20 mouse cellular contexts compared by ENCODE assay signal in the genomic region with DNA sequence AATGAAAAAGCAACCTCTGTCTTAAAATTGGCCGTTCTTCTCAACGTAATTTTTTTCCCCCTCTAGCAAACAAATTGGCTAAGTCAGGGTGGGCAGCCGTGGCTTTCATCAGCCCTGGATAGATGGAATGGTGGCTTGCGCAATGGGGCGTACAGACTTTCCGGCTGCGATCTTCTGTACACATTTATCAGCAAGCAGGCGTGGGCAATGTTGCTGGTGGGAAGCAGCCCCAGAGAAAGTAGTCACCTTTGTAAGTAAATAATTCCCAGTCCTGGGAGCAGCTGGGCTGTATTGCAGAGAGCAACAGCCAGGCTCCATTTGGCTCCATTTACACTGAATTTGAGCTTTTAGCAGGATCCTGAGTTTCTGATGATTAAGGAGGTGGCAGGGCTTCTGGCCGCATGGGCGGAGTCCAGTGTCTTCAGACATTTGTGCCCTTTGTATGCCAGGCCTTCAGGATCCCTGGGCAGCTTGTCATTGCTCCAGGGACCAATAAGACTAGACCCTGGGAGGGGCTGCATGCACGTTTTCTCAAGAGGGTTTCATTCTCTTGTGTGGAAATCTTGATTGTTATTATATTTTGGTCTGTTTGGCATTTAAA.
DNase-seq lines count a peak whose midpoint lies in the region; ATAC-seq and TF ChIP-seq lines count a peak whose summit lies in the region.
"Had no signal": no experiment of that assay in that cellular context is flagged by ENCODE, and none has a peak within 500 bp of the region (broad histone marks: within the 10 kb centered on the region; RNA-seq: fewer than 3 reads in every experiment).

No protein-coding gene starts in this region.

- H3K9me3 ChIP-seq in hindbrain, embryonic 14.5 days (ENCODE audit: control insufficient read depth, low read length) = no peaks in the 10 kb centered on the region
- H3K9me3 ChIP-seq in hindbrain, postnatal 0 days (ENCODE audit: low read length) = no peaks in the 10 kb centered on the region
- H3K9me3 ChIP-seq: forebrain, embryonic 15.5 days; heart, embryonic 13.5 days; intestine, embryonic 15.5 days; midbrain, embryonic 15.5 days had no signal

- no peaks in the 10 kb centered on the region for H3K27me3 ChIP-seq in hindbrain, embryonic 14.5 days (ENCODE audit: control insufficient read depth, insufficient read depth, low read length)
- no peaks in the 10 kb centered on the region for H3K27me3 ChIP-seq in hindbrain, postnatal 0 days (ENCODE audit: insufficient read depth, low read length)
- H3K27me3 ChIP-seq: forebrain, embryonic 15.5 days; heart, embryonic 13.5 days; intestine, embryonic 15.5 days; midbrain, embryonic 15.5 days had no signal

- 0 out of 2 replicates have a peak overlapping the region, but pooled peaks have one; percentile 14 for H3K27ac ChIP-seq in hindbrain, embryonic 14.5 days
- no peak overlapping the region for H3K27ac ChIP-seq in hindbrain, postnatal 0 days
- H3K27ac ChIP-seq: forebrain, embryonic 15.5 days; heart, embryonic 13.5 days; intestine, embryonic 15.5 days; kidney, postnatal 0 days; left cerebral cortex, adult 2 months; midbrain, embryonic 15.5 days had no signal

- H3K9ac ChIP-seq in hindbrain, embryonic 14.5 days = no peak overlapping the region
- no peak overlapping the region for H3K9ac ChIP-seq in hindbrain, postnatal 0 days (replicated peaks; ENCODE audit: low read length)
- H3K9ac ChIP-seq: forebrain, embryonic 15.5 days; heart, embryonic 13.5 days; intestine, embryonic 15.5 days; midbrain, embryonic 15.5 days had no signal

- DNase-seq in hindbrain, embryonic 14.5 days (ENCODE audit: low spot score) = no peak
- DNase-seq in hindbrain, postnatal 0 days (ENCODE audit: low spot score) = no peak
- DNase-seq in ovary, postnatal 36 days (ENCODE audit: low spot score) = peak; percentile 5
- no peak for DNase-seq in ovary, postnatal 10 days (ENCODE audit: low spot score)
- peak; percentile 7 for DNase-seq in lung, postnatal 10 days
- no peak for DNase-seq in gastrocnemius, postnatal 10 days
- DNase-seq in spleen, adult 12 weeks (ENCODE audit: low spot score) = no peak
- DNase-seq: adrenal gland, adult 8-10 months; cerebellum, adult 11-12 months; cerebellum, postnatal 36 days; heart, adult 11 months; heart, postnatal 36 days; thymus, adult 2 months had no signal

- H3K4me3 ChIP-seq in hindbrain, embryonic 14.5 days (replicated peaks; ENCODE audit: low read length) = no peak overlapping the region
- no peak overlapping the region for H3K4me3 ChIP-seq in hindbrain, postnatal 0 days (ENCODE audit: low read length)
- H3K4me3 ChIP-seq: forebrain, embryonic 15.5 days; heart, embryonic 13.5 days; intestine, embryonic 15.5 days; left cerebral cortex, adult 2 months; midbrain, embryonic 15.5 days had no signal

- H3K36me3 ChIP-seq in hindbrain, embryonic 14.5 days (replicated peaks; ENCODE audit: control insufficient read depth, insufficient read depth) = no peaks in the 10 kb centered on the region
- H3K36me3 ChIP-seq in hindbrain, postnatal 0 days (ENCODE audit: insufficient read depth, low read length) = no peaks in the 10 kb centered on the region
- H3K36me3 ChIP-seq: forebrain, embryonic 15.5 days; heart, embryonic 13.5 days; intestine, embryonic 15.5 days; midbrain, embryonic 15.5 days had no signal

- no peak for TF ChIP-seq CTCF in hindbrain, postnatal 0 days (IDR thresholded peaks at IDR 0.05; ENCODE audit: low read depth)

- WGBS in hindbrain, embryonic 14.5 days = 68% methylated on average over 11 of the region's 11 CpGs
- 71% methylated on average over 11 of the region's 11 CpGs for WGBS in hindbrain, postnatal 0 days

- ATAC-seq in hindbrain, embryonic 14.5 days (ENCODE audit: low FRiP score) = peak; percentile 56; the same call in 1 of the 2 replicates
- ATAC-seq in hindbrain, postnatal 0 days = no peak
- ATAC-seq in erythroid progenitor cell, adult 5-6 weeks (replicated peaks; ENCODE audit: low FRiP score, poor library complexity, severe bottlenecking) = no peak
- ATAC-seq: forebrain, embryonic 15.5 days; intestine, embryonic 15.5 days; midbrain, embryonic 15.5 days had no signal

- H3K4me2 ChIP-seq in hindbrain, embryonic 14.5 days (replicated peaks) = no peak overlapping the region
- H3K4me2 ChIP-seq in hindbrain, postnatal 0 days (ENCODE audit: low read depth, low read length) = no peak overlapping the region
- H3K4me2 ChIP-seq: forebrain, embryonic 15.5 days; heart, embryonic 13.5 days; intestine, embryonic 15.5 days; midbrain, embryonic 15.5 days had no signal

- H3K4me1 ChIP-seq in hindbrain, embryonic 14.5 days (replicated peaks; ENCODE audit: control insufficient read depth, insufficient read depth, low read length) = peaks cover 9% of the 10 kb centered on the region
- no peaks in the 10 kb centered on the region for H3K4me1 ChIP-seq in hindbrain, postnatal 0 days (ENCODE audit: insufficient read depth, low read length)

Comparison
In these comparisons a context has a peak if more than half of its experiments do, and no peak if none do; other contexts are left out.
1. DNase-seq: peak in ovary, postnatal 36 days (single experiment) and lung, postnatal 10 days (single experiment); none in hindbrain, embryonic 14.5 days (single experiment), hindbrain, postnatal 0 days (single experiment), ovary, postnatal 10 days (single experiment), gastrocnemius, postnatal 10 days (single experiment) and spleen, adult 12 weeks (single experiment).